Mouse (Mus musculus): ENCODE data around the gene Sp110.
"Not testable (repeated sequence)": the region's sequence is repeated elsewhere in the genome, so short reads cannot be mapped to it uniquely, and the experiment has no call there.

- not testable (repeated sequence) for TF ChIP-seq CTCF (IDR thresholded peaks at IDR 0.05; ENCODE audit: borderline replicate concordance, insufficient read depth, low read length); POLR2A (IDR thresholded peaks at IDR 0.05; ENCODE audit: low read depth, low read length)
These were observed 9.7 kb upstream of the Sp110 start for GRCm38 (mm10) chr1:85608361-85608760.
